Mouse (Mus musculus) E14TG2a.4 (cell line): ENCODE data around the gene Ly75.

ENCODE experiments used
- CTCF ChIP-seq: conservative IDR thresholded peaks from 2 replicates; pipeline ENCODE4 v1.5.1; 2014; ENCODE audit warnings: low read length
- NANOG ChIP-seq: IDR thresholded peaks from 2 replicates; pipeline ENCODE4 v1.6.1; 2014; ENCODE audit warnings: borderline replicate concordance, low read length, mixed read lengths
- POU5F1 ChIP-seq: IDR thresholded peaks from 2 replicates; pipeline ENCODE4 v1.6.1; 2014; ENCODE audit warnings: low read length, borderline replicate concordance

- no peak for TF ChIP-seq CTCF
- no peak for TF ChIP-seq POU5F1
- no peak for TF ChIP-seq NANOG
Measured at GRCm38 (mm10) chr2:60351781-60352180, 31.3 kb downstream of the Ly75 start.
